Mouse (Mus musculus): ENCODE results near the gene Sbno2. TPM values are rescaled to one million over a fixed set of nuclear protein-coding genes. Genes with fewer than 3 reads are reported as not detected.
A peak's percentile ranks its signal among the peaks of the same experiment; 100 is the strongest.

The Sbno2 gene
- polyA plus RNA-seq, 1 experiment: 27.7 TPM

DNA sequence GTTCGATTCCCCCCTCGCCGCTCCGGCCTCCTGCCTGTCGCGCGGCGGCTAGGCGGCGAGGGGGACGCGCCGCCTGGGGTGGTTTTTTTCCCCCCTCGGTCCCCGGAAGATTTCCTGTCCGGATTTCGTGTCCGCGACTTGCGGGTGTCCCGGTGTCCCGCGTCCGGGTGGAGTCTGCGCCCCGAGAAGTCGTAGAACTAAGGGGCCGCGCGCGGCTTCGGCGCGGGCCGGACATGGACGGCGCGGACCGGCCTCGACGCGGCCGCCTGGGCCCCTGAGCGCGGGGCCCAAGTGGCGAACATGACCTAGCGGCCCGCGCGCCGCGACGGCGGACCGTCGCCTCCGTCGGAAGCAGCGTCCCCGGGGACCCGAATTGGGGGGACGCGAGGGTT, 10.6 kb upstream of the Sbno2 start:
- TF ChIP-seq CTCF (conservative IDR thresholded peaks at IDR 0.05; ENCODE audit: insufficient read depth, insufficient read length, low read depth, low read length) (no peak), POLR2A (IDR thresholded peaks at IDR 0.05; ENCODE audit: low read depth, low read length) (no peak)
- under 1% methylated on average over 63 of the region's 63 CpGs for WGBS
- no peak for DNase-seq
- no peaks in the 10 kb centered on the region for H3K27me3 ChIP-seq (replicated peaks; ENCODE audit: control insufficient read depth, insufficient read depth, low read length)
- peaks cover 9% of the 10 kb centered on the region; the same call in 1 of the 2 replicates for H3K4me1 ChIP-seq (ENCODE audit: control insufficient read depth, insufficient read depth, low read length)
- no peaks in the 10 kb centered on the region for H3K36me3 ChIP-seq (ENCODE audit: control insufficient read depth, insufficient read depth, low read length)
- peak overlapping the region; percentile 86 for H3K4me3 ChIP-seq (ENCODE audit: insufficient read depth, low read depth, low read length)
- peak overlapping the region; percentile 75 for H3K27ac ChIP-seq (ENCODE audit: insufficient read depth, low read depth, low read length)

DNA sequence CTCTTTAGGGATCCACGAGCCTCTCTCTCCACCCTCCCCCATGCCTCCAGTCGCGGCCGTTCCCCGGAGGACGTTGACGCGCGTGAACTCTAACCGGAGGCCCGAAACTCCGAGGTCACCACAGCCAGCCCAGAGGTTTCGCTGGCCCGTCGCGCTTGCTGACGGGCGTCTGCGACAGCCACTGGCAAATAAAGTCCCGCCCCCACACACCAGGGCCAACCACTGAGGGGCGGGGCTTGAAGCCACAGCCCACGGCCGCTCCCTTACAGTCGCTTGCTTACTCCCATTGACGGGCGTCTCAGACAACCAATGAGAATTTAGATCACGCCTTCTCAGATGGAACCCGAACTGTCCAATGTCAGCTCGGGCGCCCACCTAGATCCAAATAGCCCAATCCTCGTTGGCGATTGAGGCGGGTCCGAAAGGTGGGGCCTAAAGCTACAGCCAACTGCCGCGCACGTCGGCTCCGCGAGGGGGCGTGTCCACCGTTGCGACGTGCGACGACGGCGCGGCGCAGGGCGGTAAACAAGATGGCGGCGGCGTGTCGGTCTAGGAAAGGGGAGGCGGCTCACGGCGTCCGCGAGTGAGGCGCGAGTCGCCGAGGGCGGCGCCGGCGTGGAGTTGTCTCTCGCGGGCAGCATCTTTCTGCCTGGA, 10.0 kb upstream of the Sbno2 start, which contains the start of gene Stk11:
Gene Stk11 (plus strand): TSS at position 514 of the 654 bp plus-strand sequence.
- H3K27ac ChIP-seq (ENCODE audit: insufficient read depth, low read depth, low read length): peak within 1 kb of the TSS; percentile 90
- H3K4me1 ChIP-seq (ENCODE audit: control insufficient read depth, insufficient read depth, low read length): peaks cover 9% of the 10 kb centered on the region; the same call in 1 of the 2 replicates
- TF ChIP-seq POLR2A (IDR thresholded peaks at IDR 0.05; ENCODE audit: low read depth, low read length) (peak; percentile 44), CTCF (conservative IDR thresholded peaks at IDR 0.05; ENCODE audit: insufficient read depth, insufficient read length, low read depth, low read length) (no peak)
- no peaks in the 10 kb centered on the region for H3K36me3 ChIP-seq (ENCODE audit: control insufficient read depth, insufficient read depth, low read length)
- WGBS: under 1% methylated on average over 70 of the region's 70 CpGs
- no peaks in the 10 kb centered on the region for H3K27me3 ChIP-seq (replicated peaks; ENCODE audit: control insufficient read depth, insufficient read depth, low read length)
- peak within 1 kb of the TSS; percentile 86 for H3K4me3 ChIP-seq (ENCODE audit: insufficient read depth, low read depth, low read length)
- peak; percentile 100 for DNase-seq

DNA sequence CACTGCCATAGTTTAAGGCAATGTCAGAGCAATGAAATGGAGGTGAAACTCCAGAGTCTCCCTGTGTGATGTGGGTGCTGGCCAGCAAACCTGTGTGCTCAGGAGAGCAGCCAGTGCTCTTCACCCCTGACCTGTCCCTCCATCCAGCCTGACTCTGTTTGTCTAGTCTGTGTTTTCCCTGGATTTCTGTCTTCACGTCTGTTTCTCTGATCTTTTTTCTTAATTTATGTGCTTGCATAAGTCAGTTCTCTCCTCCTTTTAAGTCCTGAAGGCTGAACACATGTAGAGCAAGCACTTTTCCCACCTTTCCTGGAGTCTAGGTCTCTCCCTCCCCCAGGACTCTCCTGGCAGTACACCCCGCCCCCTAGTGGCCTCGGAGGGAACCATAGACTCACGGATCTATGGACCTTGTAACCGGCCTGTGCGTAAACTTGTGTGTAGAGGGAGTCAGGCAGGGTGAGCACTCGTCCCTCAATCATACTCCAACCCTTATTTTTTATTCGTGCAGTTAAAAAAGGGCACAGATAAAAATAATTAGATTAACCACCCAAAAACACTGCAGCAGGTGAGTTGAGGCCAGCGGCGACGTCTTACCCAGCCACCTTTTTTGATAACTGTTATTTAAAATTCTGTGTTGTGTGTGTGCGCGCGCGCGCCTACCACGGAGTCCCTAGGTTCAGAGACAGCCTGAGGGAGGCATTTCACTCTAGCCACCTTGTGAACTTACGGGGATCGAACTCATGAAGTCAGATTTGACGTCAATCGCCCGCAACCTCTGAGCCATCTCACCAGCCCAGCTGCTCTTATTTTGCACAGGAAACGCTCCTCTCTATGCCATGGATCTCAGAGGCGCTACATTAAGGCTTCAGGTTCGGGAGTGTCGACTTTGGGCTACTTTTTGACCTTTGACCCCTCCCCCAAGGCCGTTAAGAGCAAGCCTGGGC, 9.2 kb upstream of the Sbno2 start:
- WGBS: 3% methylated on average over 27 of the region's 27 CpGs
- H3K4me3 ChIP-seq (ENCODE audit: insufficient read depth, low read depth, low read length): peak overlapping the region; percentile 52
- no peaks in the 10 kb centered on the region for H3K27me3 ChIP-seq (replicated peaks; ENCODE audit: control insufficient read depth, insufficient read depth, low read length)

DNA sequence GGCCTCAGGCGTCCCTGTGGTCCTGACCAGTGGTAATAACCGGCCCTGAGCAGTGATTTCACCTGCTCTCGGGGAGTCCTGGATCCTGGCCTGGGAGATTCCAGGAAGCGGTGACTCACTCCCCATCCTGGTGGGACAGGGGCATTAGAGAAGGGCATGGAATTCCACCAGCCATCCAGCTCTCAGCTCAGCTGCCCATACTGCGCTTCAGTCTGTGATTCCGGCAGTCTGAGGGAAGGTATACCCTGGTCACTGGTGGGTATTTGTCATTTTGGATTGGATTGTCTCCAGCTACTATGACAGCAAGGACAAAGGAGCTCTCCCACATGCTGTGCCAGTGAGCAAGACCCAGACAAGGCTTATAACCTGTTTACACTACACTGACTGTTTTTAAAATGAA, 2.3 kb upstream of the Sbno2 start:
- Histone ChIP-seq H3K36me3 (ENCODE audit: control insufficient read depth, insufficient read depth, low read length) (no peaks in the 10 kb centered on the region), H3K27me3 (replicated peaks; ENCODE audit: control insufficient read depth, insufficient read depth, low read length) (no peaks in the 10 kb centered on the region), H3K4me3 (ENCODE audit: insufficient read depth, low read depth, low read length) (no peak overlapping the region), H3K4me1 (ENCODE audit: control insufficient read depth, insufficient read depth, low read length) (peaks cover 4% of the 10 kb centered on the region; the same call in 1 of the 2 replicates), H3K27ac (ENCODE audit: insufficient read depth, low read depth, low read length) (no peak overlapping the region)
- DNase-seq: no peak
- 63% methylated on average over 6 of the region's 6 CpGs for WGBS
- TF ChIP-seq CTCF (conservative IDR thresholded peaks at IDR 0.05; ENCODE audit: insufficient read depth, insufficient read length, low read depth, low read length): no peak

More for the DNA sequence above, 9.2 kb upstream of the Sbno2 start:
- TF ChIP-seq CTCF (conservative IDR thresholded peaks at IDR 0.05; ENCODE audit: insufficient read depth, insufficient read length, low read depth, low read length): peak; percentile 95
- TF ChIP-seq POLR2A (IDR thresholded peaks at IDR 0.05; ENCODE audit: low read depth, low read length): no peak
- no peaks in the 10 kb centered on the region for H3K36me3 ChIP-seq (ENCODE audit: control insufficient read depth, insufficient read depth, low read length)
- peak; percentile 97 for DNase-seq
- H3K27ac ChIP-seq (ENCODE audit: insufficient read depth, low read depth, low read length): peak overlapping the region; percentile 90
- peaks cover 9% of the 10 kb centered on the region; the same call in 1 of the 2 replicates for H3K4me1 ChIP-seq (ENCODE audit: control insufficient read depth, insufficient read depth, low read length)

DNA sequence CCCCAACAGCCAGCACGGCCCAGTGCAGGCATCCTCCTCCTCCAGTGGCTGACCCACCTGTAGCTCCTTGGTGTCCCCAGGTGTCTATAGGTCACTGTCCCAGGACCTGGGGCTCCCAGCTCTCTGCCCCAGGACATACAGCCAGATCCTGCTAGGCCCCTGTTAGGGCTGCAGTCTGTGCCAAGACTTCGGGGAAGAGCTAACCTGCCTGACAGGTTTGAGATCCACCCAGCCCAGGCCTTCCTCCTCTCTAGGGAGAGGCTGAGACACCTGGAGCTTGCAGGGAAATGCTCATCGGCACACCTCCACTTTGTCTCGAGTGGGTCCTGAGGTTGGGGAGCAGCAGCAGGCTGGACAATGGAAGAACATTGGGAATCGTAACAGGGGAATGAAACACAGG, 555 bp upstream of the Sbno2 start:
- Histone ChIP-seq H3K4me1 (ENCODE audit: control insufficient read depth, insufficient read depth, low read length) (peaks cover 13% of the 10 kb centered on the region; the same call in 1 of the 2 replicates), H3K27ac (ENCODE audit: insufficient read depth, low read depth, low read length) (no peak overlapping the region), H3K4me3 (ENCODE audit: insufficient read depth, low read depth, low read length) (no peak overlapping the region), H3K27me3 (replicated peaks; ENCODE audit: control insufficient read depth, insufficient read depth, low read length) (no peaks in the 10 kb centered on the region), H3K36me3 (ENCODE audit: control insufficient read depth, insufficient read depth, low read length) (no peaks in the 10 kb centered on the region)
- WGBS: 82% methylated on average over 5 of the region's 5 CpGs
- no peak for DNase-seq
- TF ChIP-seq POLR2A (IDR thresholded peaks at IDR 0.05; ENCODE audit: low read depth, low read length): no peak
- no peak for TF ChIP-seq CTCF (conservative IDR thresholded peaks at IDR 0.05; ENCODE audit: insufficient read depth, insufficient read length, low read depth, low read length)

DNA sequence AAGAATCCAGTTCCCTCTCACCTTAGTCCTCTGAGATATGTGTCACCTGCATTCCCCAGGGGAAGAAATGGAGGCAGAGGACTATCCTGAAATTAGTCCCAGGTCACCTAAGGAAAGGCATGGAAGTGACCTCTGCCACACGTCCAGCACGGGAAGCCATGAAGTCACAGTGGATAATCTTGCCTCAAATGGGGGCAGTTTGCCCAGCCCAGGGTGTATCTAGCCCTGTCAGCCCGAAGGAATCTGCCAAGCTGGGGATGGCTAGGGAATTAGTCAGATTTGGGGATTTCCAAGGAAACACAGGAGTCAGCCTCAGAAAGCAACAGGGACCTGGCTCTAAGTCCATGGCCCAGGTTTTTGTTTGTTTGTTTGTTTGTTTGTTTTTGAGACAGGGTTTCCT, 1.2 kb downstream of the Sbno2 start:
- WGBS: 77% methylated on average over 3 of the region's 3 CpGs
- no peak overlapping the region for H3K4me3 ChIP-seq (ENCODE audit: insufficient read depth, low read depth, low read length)
- no peak for DNase-seq
- no peak overlapping the region for H3K27ac ChIP-seq (ENCODE audit: insufficient read depth, low read depth, low read length)
- no peaks in the 10 kb centered on the region for H3K27me3 ChIP-seq (replicated peaks; ENCODE audit: control insufficient read depth, insufficient read depth, low read length)
- peaks cover 13% of the 10 kb centered on the region; the same call in 1 of the 2 replicates for H3K4me1 ChIP-seq (ENCODE audit: control insufficient read depth, insufficient read depth, low read length)
- H3K36me3 ChIP-seq (ENCODE audit: control insufficient read depth, insufficient read depth, low read length): no peaks in the 10 kb centered on the region
- TF ChIP-seq CTCF (conservative IDR thresholded peaks at IDR 0.05; ENCODE audit: insufficient read depth, insufficient read length, low read depth, low read length) (no peak), POLR2A (IDR thresholded peaks at IDR 0.05; ENCODE audit: low read depth, low read length) (no peak)

DNA sequence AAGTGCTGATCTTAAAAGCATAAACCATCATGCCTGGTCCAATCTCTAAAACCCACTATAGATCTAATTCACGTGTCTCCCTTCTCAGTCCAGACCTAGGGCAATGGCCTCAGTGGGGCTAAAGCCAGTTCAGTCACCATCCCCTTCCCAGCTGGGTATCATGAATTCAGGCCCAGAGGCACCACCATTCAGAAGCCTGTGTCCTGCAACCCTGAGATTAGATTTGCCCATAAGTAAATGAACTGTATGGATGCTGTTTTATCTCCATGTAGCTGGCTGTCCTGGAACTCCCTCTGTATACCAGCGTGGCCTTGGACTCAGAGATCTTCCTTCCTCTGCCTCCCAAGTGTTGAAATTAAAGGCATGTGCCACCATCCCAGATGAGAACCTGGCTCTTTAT, 2.3 kb downstream of the Sbno2 start:
- 81% methylated on average over 2 of the region's 2 CpGs for WGBS
- H3K27ac ChIP-seq (ENCODE audit: insufficient read depth, low read depth, low read length): peak overlapping the region; percentile 88
- no peaks in the 10 kb centered on the region for H3K27me3 ChIP-seq (replicated peaks; ENCODE audit: control insufficient read depth, insufficient read depth, low read length)
- DNase-seq: no peak
- TF ChIP-seq CTCF (conservative IDR thresholded peaks at IDR 0.05; ENCODE audit: insufficient read depth, insufficient read length, low read depth, low read length): no peak
- no peaks in the 10 kb centered on the region for H3K36me3 ChIP-seq (ENCODE audit: control insufficient read depth, insufficient read depth, low read length)
- peaks cover 18% of the 10 kb centered on the region; the same call in 1 of the 2 replicates for H3K4me1 ChIP-seq (ENCODE audit: control insufficient read depth, insufficient read depth, low read length)
- no peak overlapping the region for H3K4me3 ChIP-seq (ENCODE audit: insufficient read depth, low read depth, low read length)

Data from kidney, adult 2 months (tissue).